Mouse (Mus musculus) kidney, adult 18-20 months (tissue): ENCODE results near the gene Rab11fip4.
"Not testable (repeated sequence)": the region's sequence is repeated elsewhere in the genome, so short reads cannot be mapped to it uniquely, and the experiment has no call there.

Experiments used
- DNase-seq: peaks from one replicate; pipeline ENCODE4 v3.0.0; 2021

The Rab11fip4 gene

GRCm38 (mm10) chr11:79680559-79680958 lies 89.5 kb downstream of the Rab11fip4 start:
- DNase-seq = no peak

- no peak for DNase-seq
These were observed 90.2 kb downstream of the Rab11fip4 start for GRCm38 (mm10) chr11:79681182-79681581.

- DNase-seq = no peak
These were observed 90.8 kb downstream of the Rab11fip4 start for GRCm38 (mm10) chr11:79681798-79682197.

- DNase-seq = no peak
These were observed 94.1 kb downstream of the Rab11fip4 start for GRCm38 (mm10) chr11:79685109-79685508.

- DNase-seq = peak; percentile 92
These were observed 95.6 kb downstream of the Rab11fip4 start for GRCm38 (mm10) chr11:79686501-79687121.

GRCm38 (mm10) chr11:79689916-79690315 lies 98.9 kb downstream of the Rab11fip4 start:
- DNase-seq = no peak

DNA sequence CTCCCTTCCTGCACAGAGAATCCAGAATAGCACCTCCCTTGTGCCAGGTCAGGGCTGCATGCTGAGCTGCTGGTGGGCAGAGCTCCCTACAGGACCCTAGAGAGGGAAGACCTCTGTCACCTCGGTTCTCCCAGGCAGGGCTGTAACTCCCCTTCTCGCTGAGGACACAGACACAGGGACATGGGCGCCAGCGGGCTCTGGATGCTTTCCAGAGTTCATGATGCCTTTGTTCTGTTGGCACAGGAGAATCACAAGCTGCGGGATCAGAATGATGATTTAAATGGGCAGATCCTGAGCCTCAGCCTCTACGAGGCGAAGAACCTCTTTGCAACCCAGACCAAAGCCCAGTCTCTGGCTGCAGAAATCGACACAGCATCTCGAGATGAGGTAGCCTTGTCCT lies 100.5 kb downstream of the Rab11fip4 start:
- no peak for DNase-seq

DNA sequence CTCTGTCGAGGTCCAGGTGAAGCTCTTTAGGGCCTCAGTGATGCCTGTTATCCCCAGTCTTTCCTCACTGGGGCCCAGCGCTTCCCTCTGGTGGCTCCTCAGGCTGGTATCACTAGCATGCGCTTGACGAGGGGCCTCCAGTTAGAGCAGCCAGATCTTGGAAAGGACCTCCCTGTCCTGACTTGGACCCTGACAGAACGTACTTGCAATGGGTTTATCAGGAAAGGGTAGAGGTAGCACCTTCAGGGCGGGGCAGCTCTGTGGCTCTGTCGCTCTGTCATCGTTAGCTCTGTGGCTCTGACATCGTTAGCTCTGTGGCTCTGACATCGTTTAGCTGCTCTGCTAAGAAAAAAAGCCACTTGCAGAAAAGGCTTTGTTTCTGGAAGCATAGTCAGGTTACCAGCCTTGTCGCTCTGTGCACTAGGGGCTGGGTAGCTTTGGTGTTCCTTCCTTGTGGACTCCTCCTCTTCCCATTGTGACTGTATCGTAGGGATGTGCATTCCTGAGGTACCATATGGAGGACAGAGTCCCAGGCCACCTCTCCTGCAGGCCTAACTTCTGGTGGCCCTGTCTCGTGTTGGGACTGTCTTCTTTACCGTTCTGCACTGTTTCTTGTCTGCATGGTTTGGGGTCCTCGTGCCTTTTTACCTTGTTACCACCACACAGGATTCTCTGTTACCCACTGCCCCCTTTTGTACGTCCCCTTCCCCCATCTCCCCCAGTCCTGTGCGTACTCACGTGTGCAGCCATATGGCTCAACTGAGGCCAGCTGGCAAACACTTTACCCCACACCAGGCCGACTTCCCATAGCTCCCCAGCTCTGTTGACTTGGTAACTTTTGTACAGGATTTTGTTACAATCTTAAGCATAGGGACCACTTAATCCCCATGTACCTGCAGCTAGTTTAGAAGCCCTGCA lies 105.6 kb downstream of the Rab11fip4 start:
- DNase-seq = no peak

DNA sequence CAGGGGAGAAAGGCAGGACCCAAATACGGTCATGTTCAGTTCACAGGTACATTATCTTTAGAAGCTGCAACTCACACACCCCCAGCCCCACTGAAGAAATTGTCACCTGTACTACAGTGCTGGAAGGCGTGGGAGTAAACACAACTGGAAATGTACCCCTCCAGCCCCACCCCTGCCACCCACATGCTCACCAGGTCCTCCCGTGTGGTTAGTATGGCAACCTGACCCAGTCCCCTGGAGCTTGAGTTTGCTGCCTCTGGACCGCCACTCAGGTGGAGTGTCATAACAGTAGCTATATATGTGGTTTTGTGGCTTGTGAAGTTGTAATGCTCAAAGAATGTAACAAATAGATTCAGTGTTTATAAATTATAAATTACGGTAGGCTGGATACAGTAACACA lies 107.1 kb downstream of the Rab11fip4 start:
- DNase-seq = no peak

DNA sequence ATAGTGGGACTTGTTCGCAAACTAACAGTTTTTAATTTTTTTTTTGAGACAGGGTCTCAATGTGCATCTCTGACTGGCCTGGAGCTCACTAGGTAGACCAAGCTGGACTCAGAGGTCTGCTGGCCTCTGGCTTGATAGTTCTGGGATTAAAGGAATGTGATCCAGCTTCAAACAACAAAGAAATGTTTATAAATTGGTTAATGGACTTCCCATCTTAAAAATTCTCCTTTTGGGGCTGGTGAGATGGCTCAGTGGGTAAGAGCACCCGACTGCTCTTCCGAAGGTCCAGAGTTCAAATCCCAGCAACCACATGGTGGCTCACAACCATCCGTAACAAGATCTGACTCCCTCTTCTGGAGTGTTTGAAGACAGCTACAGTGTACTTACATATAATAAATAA lies 107.5 kb downstream of the Rab11fip4 start:
- not testable (repeated sequence) for DNase-seq

GRCm38 (mm10) chr11:79701466-79701865 lies 110.5 kb downstream of the Rab11fip4 start:
- no peak for DNase-seq

DNA sequence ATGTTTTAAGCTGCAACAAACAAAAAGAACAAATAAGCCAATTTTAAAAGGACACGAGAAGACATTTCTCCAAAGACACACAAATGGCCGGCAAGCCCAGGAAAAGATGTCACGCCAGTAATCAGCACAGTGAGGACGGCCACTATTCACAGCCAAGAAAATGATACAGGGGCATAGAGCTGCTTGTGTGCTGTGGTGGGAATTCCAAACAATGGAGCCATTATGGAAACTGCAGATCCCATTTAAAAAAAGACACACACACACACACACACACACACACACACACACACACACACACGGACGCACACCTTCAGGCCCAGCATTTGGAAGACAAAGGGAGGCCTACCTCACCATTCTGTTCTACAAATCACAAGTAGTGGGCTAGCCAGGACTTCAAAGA lies 111.1 kb downstream of the Rab11fip4 start:
- no peak for DNase-seq

DNA sequence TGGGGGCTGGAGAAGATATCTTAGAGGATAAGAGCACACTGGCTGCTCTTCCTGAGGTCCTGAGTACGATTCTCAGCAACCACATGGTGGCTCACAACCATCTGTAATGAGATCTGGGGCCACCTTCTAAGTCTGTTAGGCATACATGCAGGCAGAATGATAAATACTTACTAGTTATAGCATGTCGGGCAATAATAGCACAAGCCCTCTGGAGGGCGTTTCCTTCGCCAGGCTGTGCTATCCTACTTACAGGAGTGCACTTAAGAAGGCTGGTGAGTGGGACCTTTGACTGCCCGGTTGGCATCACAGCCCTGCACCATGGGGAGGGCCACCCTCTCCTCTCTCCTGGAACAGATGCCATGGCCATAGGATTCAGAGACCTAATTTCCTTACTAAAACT lies 112.4 kb downstream of the Rab11fip4 start:
- DNase-seq = peak; percentile 50

DNA sequence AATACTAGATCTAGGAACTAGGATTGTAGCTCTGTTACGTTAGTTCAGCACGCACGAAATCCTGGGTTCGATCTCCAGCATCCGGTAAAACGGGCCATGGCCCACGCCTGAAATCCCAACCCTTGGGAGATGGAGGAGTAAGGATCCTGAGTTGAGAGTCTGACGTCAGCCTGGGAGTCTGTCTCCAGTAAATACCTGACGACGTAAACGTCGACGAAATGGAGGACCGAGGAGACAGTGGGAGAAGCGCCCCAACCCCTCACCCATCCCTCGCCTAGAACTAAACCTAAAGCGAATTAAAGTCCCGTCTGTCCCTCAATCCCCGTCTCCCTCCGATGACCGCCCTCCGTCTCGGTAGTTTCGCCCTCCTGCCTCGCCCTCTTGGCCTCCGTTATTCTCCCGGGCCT lies 112.9 kb downstream of the Rab11fip4 start:
- no peak for DNase-seq

DNA sequence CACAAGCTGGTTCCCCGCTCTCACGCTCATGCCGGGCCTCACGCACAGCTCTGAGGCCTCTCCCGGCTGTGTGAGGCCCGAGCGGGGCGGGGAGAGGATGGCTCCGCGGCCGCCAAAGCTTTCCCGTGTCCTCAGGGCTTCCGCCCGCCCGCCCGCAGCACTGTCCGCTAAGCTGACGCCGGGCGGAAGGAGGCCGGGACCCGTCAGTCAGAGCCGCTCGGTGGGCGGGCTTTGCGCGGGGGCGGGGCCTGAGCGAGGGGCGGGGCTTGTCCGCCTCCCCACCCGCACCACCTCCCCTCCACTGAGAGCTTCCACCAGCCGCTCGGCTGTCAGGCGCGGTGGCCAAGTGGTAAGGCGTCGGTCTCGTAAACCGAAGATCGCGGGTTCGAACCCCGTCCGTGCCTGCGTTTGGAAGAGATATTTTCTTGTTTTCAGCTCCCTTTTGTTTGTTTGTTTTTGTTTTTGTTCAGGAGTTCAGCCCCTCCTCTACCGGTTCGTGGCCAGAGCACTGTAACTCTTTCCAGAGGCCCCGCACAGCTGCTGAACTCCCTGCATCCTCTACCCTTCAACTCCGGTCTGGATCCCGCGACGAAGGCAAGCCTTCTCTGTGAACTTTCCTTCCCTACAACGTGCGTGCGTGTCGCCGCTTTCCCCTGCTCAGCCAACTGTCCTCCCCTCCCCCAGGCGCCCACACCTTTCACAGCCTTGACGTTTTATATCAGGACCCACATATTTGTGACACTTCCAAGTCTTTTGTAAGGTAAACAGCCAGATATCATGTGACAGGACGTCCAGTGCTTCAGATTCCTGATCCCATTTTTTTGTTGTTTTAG lies 113.5 kb downstream of the Rab11fip4 start:
- DNase-seq = peak; percentile 97

DNA sequence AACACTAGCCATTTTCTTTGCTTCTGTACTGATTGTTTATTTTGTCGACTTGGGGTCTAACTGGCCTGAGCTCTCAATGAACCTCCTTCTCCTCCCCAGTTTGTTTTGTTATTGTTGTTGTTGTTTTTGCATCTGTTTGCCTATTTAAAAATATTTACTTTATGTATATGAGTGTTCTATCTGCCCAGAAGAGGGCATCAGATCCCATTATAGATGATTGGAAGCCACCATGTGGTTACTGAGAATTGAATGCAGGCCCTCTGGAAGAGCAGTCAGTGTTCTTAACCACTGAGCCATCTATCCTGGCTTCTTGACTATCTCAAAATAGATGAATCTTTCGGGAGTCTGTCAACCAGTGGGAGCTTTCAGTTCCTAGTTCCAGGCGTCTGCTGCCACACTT lies 116.1 kb downstream of the Rab11fip4 start:
- DNase-seq = no peak

DNA sequence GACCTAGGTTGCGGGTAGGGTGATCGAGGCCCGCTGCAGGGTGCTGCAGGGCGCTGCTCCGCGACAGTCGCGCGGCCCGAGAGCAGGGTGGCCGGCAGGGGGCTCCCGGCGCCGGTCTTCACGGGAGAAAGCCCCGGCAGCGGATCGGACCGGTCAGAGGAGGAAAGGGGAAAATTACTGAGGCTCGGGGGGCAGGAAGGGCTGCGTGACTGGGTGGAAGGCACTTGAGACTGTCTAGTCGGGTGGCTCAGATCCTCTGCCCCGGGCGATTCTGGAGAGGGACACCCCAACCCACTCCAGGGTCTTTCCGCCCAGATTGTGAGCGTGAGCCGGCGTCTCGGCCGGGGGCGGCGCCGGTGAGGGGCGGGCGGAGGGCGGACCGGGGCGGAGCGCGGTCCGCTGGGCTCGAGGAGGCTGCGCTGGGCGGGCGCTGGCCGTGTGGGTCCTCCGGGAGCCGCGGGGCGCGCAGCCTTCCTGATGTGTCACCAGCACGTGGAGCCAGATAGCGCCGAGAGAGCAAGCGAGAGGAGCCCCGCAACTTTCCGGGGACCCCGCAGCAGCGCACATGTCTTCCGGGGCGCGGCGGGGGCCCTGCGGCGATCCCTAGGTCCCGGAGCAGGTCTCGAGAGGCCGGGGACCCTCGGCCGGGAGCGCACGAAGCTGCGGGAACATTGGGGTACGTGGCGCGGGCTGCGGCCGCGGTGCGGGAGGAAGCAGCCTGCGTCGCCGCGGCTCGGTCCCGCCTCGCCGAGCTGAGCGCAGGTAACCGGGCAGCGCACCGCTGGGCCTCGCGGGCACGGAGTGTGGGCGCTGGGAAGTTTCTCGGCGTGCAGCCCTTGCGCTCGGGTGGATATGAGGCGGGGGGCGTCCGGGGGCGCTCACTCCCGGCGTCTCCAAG lies 120.1 kb downstream of the Rab11fip4 start:
- peak; percentile 93 for DNase-seq

DNA sequence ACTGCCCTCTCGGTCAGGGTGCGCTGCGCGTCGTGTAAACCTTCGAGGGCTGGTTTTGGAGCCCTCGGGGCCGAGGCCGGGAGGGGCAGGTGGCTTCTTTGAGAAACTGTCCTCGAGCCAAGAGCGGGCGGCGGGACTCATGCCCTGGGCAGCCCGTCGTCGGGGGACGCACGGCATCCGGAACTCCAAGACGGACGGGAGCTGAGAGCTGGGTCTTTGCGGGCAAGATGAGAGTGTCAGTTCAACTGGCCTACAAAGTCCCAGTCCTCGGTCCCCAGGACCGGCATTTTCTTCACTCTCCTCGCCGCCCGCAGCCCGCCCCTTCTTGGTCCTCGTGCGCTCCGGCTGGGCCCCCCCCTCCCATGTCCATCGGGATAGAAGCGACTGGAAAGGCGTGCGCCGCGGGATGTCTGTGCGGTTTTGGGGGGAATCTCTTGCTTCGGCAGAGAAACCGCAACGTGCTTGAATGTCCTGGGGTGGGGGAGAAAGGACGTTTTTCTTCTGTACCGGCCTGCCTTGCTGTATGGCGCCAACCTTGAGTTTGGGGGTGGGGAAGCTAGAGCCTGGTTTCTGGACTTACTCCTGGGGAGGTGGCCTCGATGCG lies 120.9 kb downstream of the Rab11fip4 start:
- peak; percentile 56 for DNase-seq

- peak; percentile 49 for DNase-seq
These were observed 122.2 kb downstream of the Rab11fip4 start for GRCm38 (mm10) chr11:79713184-79713583.

DNA sequence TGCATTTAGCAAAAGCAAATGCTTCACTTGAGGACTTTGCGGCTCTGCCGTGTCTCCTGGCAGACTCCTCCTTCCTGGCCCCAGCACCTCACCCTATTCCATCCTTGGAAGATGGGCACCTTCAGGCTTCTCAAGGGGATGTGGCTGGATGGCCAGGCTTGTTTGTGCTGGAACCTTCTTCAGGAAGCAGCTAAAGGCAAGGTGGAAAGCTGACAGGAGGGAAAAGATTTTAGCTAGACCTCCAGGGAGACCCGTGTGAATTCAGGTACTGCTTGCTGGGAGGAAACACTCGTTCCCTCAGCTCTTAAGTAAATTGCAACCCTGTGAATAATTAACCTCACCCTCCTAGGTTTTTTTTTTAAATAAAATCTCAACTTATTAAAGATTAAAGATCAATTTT lies 122.7 kb downstream of the Rab11fip4 start:
- peak; percentile 56 for DNase-seq

- peak; percentile 52 for DNase-seq
These were observed 123.2 kb downstream of the Rab11fip4 start for GRCm38 (mm10) chr11:79714082-79714742.
